Mouse (Mus musculus) heart, postnatal 36 days (tissue): ENCODE measurements around the gene Il27ra. TPM values are rescaled to one million over a fixed set of nuclear protein-coding genes. Genes with fewer than 3 reads are reported as not detected.

Experiments
- DNase-seq, 2 experiments: peaks; one replicate each; pipeline ENCODE4 v3.0.0; 2021 to 2022
- intact Hi-C: fragments of 180-260 bp; cut with DNase I; formaldehyde crosslinking; loops from one replicate; pipeline ENCODE4 v1.15.1; 2025
- total RNA-seq, 2 experiments: library from RNA; stranded (reverse); gene quantifications; 2 replicates each; pipeline ENCODE4 v1.2.3; 2021

The Il27ra gene
- total RNA-seq, 2 experiments from 2014 or later = 3.0 to 3.1 TPM

DNA sequence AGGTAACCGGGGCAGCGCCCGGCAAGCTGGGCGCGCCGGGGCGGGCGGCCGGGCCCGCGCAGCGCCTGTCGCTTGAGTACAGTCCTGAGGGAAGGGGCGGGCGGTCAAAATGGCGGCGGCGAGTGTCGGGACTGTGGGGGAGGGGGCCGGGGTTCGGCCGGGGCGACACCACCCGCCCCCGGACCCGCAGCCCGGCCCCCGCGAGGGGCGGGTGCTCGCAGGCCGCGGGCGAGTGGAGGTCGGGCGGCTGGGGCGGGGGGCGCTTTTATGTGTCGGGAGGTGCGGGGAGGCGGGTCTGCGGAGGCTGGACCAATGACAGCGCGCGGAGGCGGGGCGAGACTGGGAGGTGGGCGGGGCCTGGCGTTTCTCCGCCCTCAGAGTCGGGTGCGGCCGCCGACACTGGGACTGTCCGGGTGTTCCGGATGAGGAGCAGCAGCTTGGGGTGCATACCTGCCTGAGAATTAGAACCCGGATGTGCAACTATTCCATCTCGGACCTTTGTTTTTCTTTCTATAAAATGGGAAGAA, 24.7 kb upstream of the Il27ra start:
- peak; percentile 99 for DNase-seq
- intact Hi-C loops = loop anchor here (2.0 kb wide), 1 partner anchor 62 kb away; no protein-coding TSS in a partner anchor

- peak; percentile 97 to 98 for DNase-seq
- intact Hi-C loops = loop anchor here (2.0 kb wide), 1 partner anchor 62 kb away; no protein-coding TSS in a partner anchor
Observed at GRCm38 (mm10) chr8:84066291-84066930, 24.0 kb upstream of the Il27ra start, which contains the start of gene Rfx1. Gene Rfx1, plus strand, starts transcription at chr8:84066834.

GRCm38 (mm10) chr8:84065457-84066072, 23.2 kb upstream of the Il27ra start:
- intact Hi-C loops = loop anchor here (2.0 kb wide), 1 partner anchor 61 kb away; no protein-coding TSS in a partner anchor
- no peak for DNase-seq

- no peak for DNase-seq
- intact Hi-C loops = no loop called here
Observed at GRCm38 (mm10) chr8:84065037-84065436, 22.6 kb upstream of the Il27ra start, which contains the start of gene Gm10643. Gene Gm10643, minus strand, starts transcription at chr8:84065137.

GRCm38 (mm10) chr8:84063861-84064610, 21.6 kb upstream of the Il27ra start:
- DNase-seq = peak in 1 of 2 experiments; percentile 26
- intact Hi-C loops = loop anchor here (2.0 to 5.0 kb wide), 2 partner anchors 21 to 83 kb away; partner anchors contain the start of genes 4930432K21Rik, Cc2d1a and Il27ra

- DNase-seq = no peak
- intact Hi-C loops = loop anchor here (5.0 kb wide), 1 partner anchor 87 kb away; the partner anchor contains the start of genes 4930432K21Rik and Cc2d1a
Observed at GRCm38 (mm10) chr8:84060245-84060644, 17.9 kb upstream of the Il27ra start.

DNA sequence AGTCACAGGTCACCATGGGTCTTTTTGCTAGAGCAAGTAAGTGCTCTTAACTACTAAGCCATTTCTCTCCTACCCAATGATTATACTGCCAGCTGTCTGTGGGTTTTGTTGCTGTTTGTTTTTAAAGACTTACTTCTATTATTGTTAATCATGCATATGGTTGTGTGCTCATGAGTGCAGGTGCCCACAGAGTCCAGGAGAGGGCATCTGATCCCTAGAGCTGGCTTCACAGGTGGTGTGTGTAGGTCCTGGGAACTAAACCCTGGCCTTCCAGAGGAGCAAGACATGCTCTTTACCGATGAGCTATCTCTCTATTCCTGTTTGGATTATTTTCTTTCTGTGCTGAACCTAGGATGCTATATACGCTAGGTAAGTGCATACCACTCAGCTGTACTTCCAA, 16.8 kb upstream of the Il27ra start:
- intact Hi-C loops = no loop called here

GRCm38 (mm10) chr8:84057827-84058226, 15.4 kb upstream of the Il27ra start:
- no peak for DNase-seq
- intact Hi-C loops = no loop called here

More for the DNA sequence above, 16.8 kb upstream of the Il27ra start:
- no peak for DNase-seq

DNA sequence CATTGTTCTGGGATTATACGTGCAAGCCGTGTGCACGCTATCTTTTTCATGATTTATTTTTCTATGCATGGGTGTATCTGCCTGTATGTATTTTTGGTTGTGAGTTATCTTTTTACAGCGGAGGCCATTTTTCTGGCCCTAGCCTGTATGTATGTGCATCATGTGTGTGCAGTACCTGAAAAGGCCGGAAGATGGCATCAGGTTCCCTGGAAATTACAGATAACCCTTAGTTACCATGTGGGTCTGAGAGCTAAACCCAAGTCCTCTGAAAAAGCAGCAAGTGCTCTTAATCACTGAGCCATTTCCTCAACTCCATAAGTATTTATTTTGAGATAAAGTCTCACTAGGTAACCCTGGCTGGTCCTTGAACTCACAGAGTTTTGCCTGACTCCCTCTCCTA, 10.8 kb upstream of the Il27ra start:
- DNase-seq = no peak
- intact Hi-C loops = no loop called here

GRCm38 (mm10) chr8:84052746-84053145, 10.4 kb upstream of the Il27ra start:
- intact Hi-C loops = no loop called here
- DNase-seq = no peak

DNA sequence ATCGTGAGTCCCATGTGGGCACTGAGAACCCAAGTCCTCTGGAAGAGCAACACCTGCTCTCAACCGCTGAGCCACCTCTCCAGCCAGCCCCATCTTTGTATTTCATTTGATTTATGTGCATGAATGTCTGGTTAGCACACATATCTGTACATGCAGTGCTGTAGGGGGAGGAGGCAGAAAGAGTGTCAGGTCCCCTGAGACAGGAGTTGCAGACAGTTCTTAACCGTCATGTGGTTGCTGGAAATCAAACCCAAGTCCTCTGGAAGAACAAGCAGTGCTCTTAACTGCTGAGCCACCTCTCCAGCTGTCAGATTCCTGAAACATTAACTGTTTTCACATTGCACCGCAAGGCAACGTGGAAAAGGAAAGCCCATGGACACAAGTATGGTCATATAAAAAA, 5.8 kb upstream of the Il27ra start:
- no peak for DNase-seq
- intact Hi-C loops = no loop called here

GRCm38 (mm10) chr8:84046505-84046904, 4.1 kb upstream of the Il27ra start:
- no peak for DNase-seq
- intact Hi-C loops = no loop called here

GRCm38 (mm10) chr8:84044900-84045299, 2.5 kb upstream of the Il27ra start, which contains the start of gene Rln3:
Gene Rln3, minus strand, starts transcription at chr8:84045000.
- intact Hi-C loops = no loop called here
- DNase-seq = no peak

- DNase-seq = no peak
- intact Hi-C loops = no loop called here
Observed at GRCm38 (mm10) chr8:84044103-84044502, 1.7 kb upstream of the Il27ra start.

DNA sequence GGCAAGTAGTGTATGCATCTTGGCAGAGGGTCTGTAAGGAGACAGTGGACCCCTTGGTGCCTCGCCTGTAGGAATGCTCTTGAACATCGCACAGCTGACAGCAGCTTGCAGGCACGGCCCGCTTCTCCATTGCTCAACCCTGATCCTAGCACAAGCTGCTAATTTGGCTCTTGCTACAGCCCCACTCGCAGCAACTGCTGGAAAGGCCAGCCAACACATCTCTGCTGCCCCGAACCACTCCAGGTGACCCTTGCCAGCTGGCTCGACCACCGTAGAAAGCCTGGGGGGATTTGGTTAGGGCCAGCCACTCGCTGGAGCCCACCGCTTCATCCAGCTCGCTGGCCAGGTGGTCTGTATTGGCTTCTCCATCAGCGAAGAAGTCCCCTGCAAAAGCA, 556 bp upstream of the Il27ra start:
- DNase-seq = peak; percentile 32 to 47

DNA sequence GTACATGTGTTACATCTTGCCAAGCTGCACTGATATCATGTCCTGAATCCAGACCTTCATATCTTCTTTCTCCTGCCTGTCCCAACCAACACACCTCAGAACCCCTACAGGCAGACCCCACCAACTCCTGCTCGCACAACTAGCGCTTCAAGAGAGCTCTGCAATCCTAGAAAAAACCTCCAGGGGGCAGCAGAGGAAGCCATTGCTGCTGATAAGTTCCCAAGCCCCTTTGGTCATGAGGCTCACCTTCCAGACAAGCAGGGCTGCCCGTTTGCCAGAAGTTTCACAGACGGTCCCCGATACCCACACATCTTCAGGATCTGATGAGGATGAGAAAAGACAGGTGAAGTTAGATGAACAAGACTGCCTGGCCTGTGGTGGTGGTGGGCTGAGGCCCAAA, 3.3 kb downstream of the Il27ra start:
- peak; percentile 80 for DNase-seq
- intact Hi-C loops = loop anchor here (1.0 to 2.0 kb wide), 2 partner anchors 144 to 246 kb away; no protein-coding TSS in a partner anchor

More for the DNA sequence above, 556 bp upstream of the Il27ra start:
- intact Hi-C loops = loop anchor here (2.0 kb wide), 1 partner anchor 20 kb away; no protein-coding TSS in a partner anchor

GRCm38 (mm10) chr8:84038015-84038414, 4.4 kb downstream of the Il27ra start:
- intact Hi-C loops = loop anchor here (2.0 kb wide), 1 partner anchor 145 kb away; no protein-coding TSS in a partner anchor
- DNase-seq = peak; percentile 43 to 50

DNA sequence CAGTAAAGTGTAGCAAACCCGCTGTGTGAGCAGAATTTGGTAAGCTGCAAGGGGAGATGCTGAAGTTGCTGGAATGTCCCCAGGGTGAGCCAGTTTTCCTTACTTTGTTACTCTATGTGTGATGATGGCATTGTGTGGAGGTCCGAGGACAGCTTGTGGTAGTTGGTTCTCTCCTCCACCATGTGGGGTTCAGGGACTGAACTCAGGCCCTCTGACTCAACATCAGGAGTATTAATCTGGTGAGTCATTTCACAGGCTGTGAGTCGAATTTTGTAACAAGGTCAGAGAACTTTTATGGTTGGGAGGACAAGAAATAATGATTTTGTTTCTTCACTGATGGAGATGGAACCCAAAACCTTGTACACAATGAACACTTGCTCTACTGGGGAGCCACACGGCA, 9.6 kb downstream of the Il27ra start:
- no peak for DNase-seq
- intact Hi-C loops = no loop called here

DNA sequence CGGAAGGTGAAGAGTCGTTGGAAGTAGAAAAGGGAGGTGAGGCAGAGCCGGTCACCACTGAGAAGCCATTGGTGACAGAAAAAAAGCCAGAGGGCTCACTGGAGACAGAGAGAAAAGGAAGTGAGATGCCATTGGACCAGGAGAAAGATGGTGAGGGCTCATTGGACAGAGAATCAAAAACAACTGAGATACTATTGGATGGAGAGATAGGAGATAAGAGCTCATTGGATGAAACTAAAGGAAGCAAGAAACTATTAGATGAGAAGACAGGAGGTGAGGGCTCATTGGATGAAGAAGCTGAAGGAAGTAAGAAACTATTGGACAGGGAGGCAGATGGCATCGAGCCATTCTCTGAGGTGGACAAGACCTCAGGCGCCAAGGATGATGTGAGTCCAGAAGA, 13.1 kb downstream of the Il27ra start:
- DNase-seq = no peak
- intact Hi-C loops = no loop called here

- DNase-seq = no peak
- intact Hi-C loops = no loop called here
Observed at GRCm38 (mm10) chr8:84027449-84027848, 14.9 kb downstream of the Il27ra start.
